Mouse (Mus musculus): ENCODE measurements around the gene Eif1. TPM values are rescaled to one million over a fixed set of nuclear protein-coding genes. Genes with fewer than 3 reads are reported as not detected.
A peak's percentile ranks its signal among the peaks of the same experiment; 100 is the strongest.
"Not testable (repeated sequence)": the region's sequence is repeated elsewhere in the genome, so short reads cannot be mapped to it uniquely, and the experiment has no call there.

The Eif1 gene
- total and polyA plus RNA-seq, 2 experiments from 2014 or later = 105 to 1,927 TPM

- peaks cover 23% of the 10 kb centered on the region for H3K36me3 ChIP-seq (replicated peaks; ENCODE audit: control insufficient read depth, insufficient read depth, low read length)
- peak overlapping the region; percentile 30 for H3K4me3 ChIP-seq (ENCODE audit: low read depth, low read length)
- DNase-seq (ENCODE audit: low spot score) = no peak
- H3K9ac ChIP-seq (replicated peaks; ENCODE audit: low read depth, low read length) = no peak overlapping the region
- no peak for ATAC-seq (ENCODE audit: insufficient read depth, low read depth)
- H3K27ac ChIP-seq (ENCODE audit: low read depth) = peak overlapping the region; percentile 13; the same call in 1 of the 2 replicates
- no peaks in the 10 kb centered on the region for H3K27me3 ChIP-seq (ENCODE audit: control insufficient read depth, insufficient read depth, low read length)
- H3K9me3 ChIP-seq (replicated peaks; ENCODE audit: control insufficient read depth, low read length) = no peaks in the 10 kb centered on the region
- WGBS = 87% methylated on average over 10 of the region's 10 CpGs
- peak overlapping the region; percentile 54 for H3K4me2 ChIP-seq (ENCODE audit: low read depth, low read length)
- TF ChIP-seq CTCF (IDR thresholded peaks at IDR 0.05; ENCODE audit: low read depth) (no peak), EP300 (IDR thresholded peaks at IDR 0.05; ENCODE audit: low read depth) (no peak)
- H3K4me1 ChIP-seq (ENCODE audit: control insufficient read depth, insufficient read depth) = no peaks in the 10 kb centered on the region; the same call in 1 of the 2 replicates
Observed at GRCm38 (mm10) chr11:100318529-100319451, 895 bp upstream of the Eif1 start.

GRCm38 (mm10) chr11:100320172-100320630 lies 516 bp downstream of the Eif1 start:
- peak; percentile 25; the same call in 1 of the 2 replicates for TF ChIP-seq CTCF (IDR thresholded peaks at IDR 0.05; ENCODE audit: low read depth)
- TF ChIP-seq EP300 (IDR thresholded peaks at IDR 0.05; ENCODE audit: low read depth) = peak; percentile 43; the same call in 1 of the 2 replicates
- Histone ChIP-seq H3K9ac (replicated peaks; ENCODE audit: low read depth, low read length) (peak overlapping the region; percentile 92), H3K4me3 (ENCODE audit: low read depth, low read length) (peak overlapping the region; percentile 80), H3K4me2 (ENCODE audit: low read depth, low read length) (peak overlapping the region; percentile 85), H3K27me3 (ENCODE audit: control insufficient read depth, insufficient read depth, low read length) (no peaks in the 10 kb centered on the region), H3K9me3 (replicated peaks; ENCODE audit: control insufficient read depth, low read length) (no peaks in the 10 kb centered on the region), H3K27ac (ENCODE audit: low read depth) (peak overlapping the region; percentile 98), H3K4me1 (ENCODE audit: control insufficient read depth, insufficient read depth) (no peaks in the 10 kb centered on the region; the same call in 1 of the 2 replicates), H3K36me3 (replicated peaks; ENCODE audit: control insufficient read depth, insufficient read depth, low read length) (peaks cover 23% of the 10 kb centered on the region)
- DNase-seq (ENCODE audit: low spot score) (peak; percentile 98), ATAC-seq (ENCODE audit: insufficient read depth, low read depth) (peak; percentile 88)
- 0% methylated on average over 38 of the region's 40 CpGs for WGBS

- WGBS = 15% methylated on average over 10 of the region's 11 CpGs
- H3K36me3 ChIP-seq (replicated peaks; ENCODE audit: control insufficient read depth, insufficient read depth, low read length) = peaks cover 23% of the 10 kb centered on the region
- peak overlapping the region; percentile 98 for H3K27ac ChIP-seq (ENCODE audit: low read depth)
- H3K9me3 ChIP-seq (replicated peaks; ENCODE audit: control insufficient read depth, low read length); H3K4me1 ChIP-seq (ENCODE audit: control insufficient read depth, insufficient read depth); ATAC-seq (ENCODE audit: insufficient read depth, low read depth); DNase-seq (ENCODE audit: low spot score); H3K27me3 ChIP-seq (ENCODE audit: control insufficient read depth, insufficient read depth, low read length): not testable (repeated sequence)
- H3K4me3 ChIP-seq (ENCODE audit: low read depth, low read length) = peak overlapping the region; percentile 80
- H3K4me2 ChIP-seq (ENCODE audit: low read depth, low read length) = peak overlapping the region; percentile 85
- H3K9ac ChIP-seq (replicated peaks; ENCODE audit: low read depth, low read length) = peak overlapping the region; percentile 92
Observed at GRCm38 (mm10) chr11:100320701-100321410, 1.2 kb downstream of the Eif1 start.

DNA sequence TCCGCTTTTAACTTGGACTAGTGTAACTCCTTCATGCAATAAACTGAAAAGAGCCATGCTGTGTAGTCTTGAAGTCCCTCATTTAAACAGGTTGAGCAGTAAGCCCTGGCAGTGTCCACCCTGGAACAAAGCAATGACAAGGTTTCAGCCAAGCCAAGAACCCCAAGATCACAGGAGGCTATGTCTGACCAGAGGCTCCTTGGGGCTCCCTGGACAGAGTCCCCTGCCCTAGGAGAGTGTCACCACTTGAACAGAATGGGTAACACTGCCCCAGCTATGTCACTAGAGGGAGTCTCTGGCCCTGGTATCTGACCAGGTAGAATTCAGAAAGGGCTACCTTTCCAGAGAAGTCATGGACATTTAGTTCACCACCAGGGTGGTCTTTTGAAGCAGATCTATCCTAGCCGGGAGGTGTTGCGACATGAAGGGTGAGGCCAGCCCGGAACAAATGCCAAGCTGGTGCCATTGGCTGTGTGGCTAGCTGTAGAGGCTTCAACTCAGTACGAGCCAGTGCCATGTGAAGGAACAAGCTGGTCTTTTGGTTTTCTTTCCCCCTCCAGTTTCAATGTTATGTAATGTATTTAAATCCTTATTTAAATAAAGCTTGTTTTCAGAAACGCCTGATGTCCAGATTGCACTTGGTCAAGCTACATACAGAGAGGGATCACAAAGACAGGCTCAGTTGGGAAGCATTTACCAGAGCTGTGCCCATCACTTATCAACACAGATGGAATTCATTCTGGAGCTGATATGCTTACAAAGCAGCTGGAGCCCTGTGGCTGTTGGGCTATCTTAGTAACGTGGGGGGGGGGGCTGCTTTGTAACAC lies 2.0 kb downstream of the Eif1 start:
- not testable (repeated sequence) for H3K27me3 ChIP-seq (ENCODE audit: control insufficient read depth, insufficient read depth, low read length); H3K4me1 ChIP-seq (ENCODE audit: control insufficient read depth, insufficient read depth); ATAC-seq (ENCODE audit: insufficient read depth, low read depth); H3K9ac ChIP-seq (replicated peaks; ENCODE audit: low read depth, low read length); DNase-seq (ENCODE audit: low spot score); H3K4me2 ChIP-seq (ENCODE audit: low read depth, low read length); H3K27ac ChIP-seq (ENCODE audit: low read depth); H3K9me3 ChIP-seq (replicated peaks; ENCODE audit: control insufficient read depth, low read length); H3K4me3 ChIP-seq (ENCODE audit: low read depth, low read length)
- H3K36me3 ChIP-seq (replicated peaks; ENCODE audit: control insufficient read depth, insufficient read depth, low read length) = peaks cover 23% of the 10 kb centered on the region
- 68% methylated on average over 7 of the region's 7 CpGs for WGBS

All from heart, postnatal 0 days (tissue).